Mouse (Mus musculus) A20 (cell line): ENCODE measurements around the gene Pcdh7.

Experiments used
- DNase-seq: peaks from one replicate; pipeline ENCODE4 v3.0.0-alpha.2; 2011; ENCODE audit warnings: low read depth, low spot score

The Pcdh7 gene

GRCm38 (mm10) chr5:57745879-57746278 is 28.1 kb downstream of the Pcdh7 start:
- no peak for DNase-seq

GRCm38 (mm10) chr5:57750320-57750719 is 32.6 kb downstream of the Pcdh7 start:
- no peak for DNase-seq

GRCm38 (mm10) chr5:57755791-57756190 is 38.0 kb downstream of the Pcdh7 start:
- DNase-seq = no peak

- no peak for DNase-seq
Measured at GRCm38 (mm10) chr5:57756726-57757424, 39.1 kb downstream of the Pcdh7 start.

GRCm38 (mm10) chr5:57757436-57757898 is 39.7 kb downstream of the Pcdh7 start:
- DNase-seq = no peak

- no peak for DNase-seq
Measured at GRCm38 (mm10) chr5:57758968-57759367, 41.2 kb downstream of the Pcdh7 start.

- DNase-seq = no peak
Measured at GRCm38 (mm10) chr5:57760069-57761063, 42.6 kb downstream of the Pcdh7 start.

GRCm38 (mm10) chr5:57765356-57765755 is 47.6 kb downstream of the Pcdh7 start:
- DNase-seq = no peak

GRCm38 (mm10) chr5:57767346-57767745 is 49.6 kb downstream of the Pcdh7 start:
- DNase-seq = no peak

GRCm38 (mm10) chr5:57768469-57769022 is 50.8 kb downstream of the Pcdh7 start:
- no peak for DNase-seq

- no peak for DNase-seq
Measured at GRCm38 (mm10) chr5:57769644-57770043, 51.9 kb downstream of the Pcdh7 start.

- no peak for DNase-seq
Measured at GRCm38 (mm10) chr5:57770364-57770763, 52.6 kb downstream of the Pcdh7 start.

GRCm38 (mm10) chr5:57771122-57771521 is 53.4 kb downstream of the Pcdh7 start:
- DNase-seq = no peak

GRCm38 (mm10) chr5:57772711-57773110 is 54.9 kb downstream of the Pcdh7 start:
- no peak for DNase-seq

GRCm38 (mm10) chr5:57774496-57774895 is 56.7 kb downstream of the Pcdh7 start:
- DNase-seq = no peak

- DNase-seq = no peak
Measured at GRCm38 (mm10) chr5:57778093-57778492, 60.3 kb downstream of the Pcdh7 start.

GRCm38 (mm10) chr5:57779951-57780350 is 62.2 kb downstream of the Pcdh7 start:
- no peak for DNase-seq

GRCm38 (mm10) chr5:57780574-57780973 is 62.8 kb downstream of the Pcdh7 start:
- no peak for DNase-seq

- DNase-seq = no peak
Measured at GRCm38 (mm10) chr5:57781950-57782349, 64.2 kb downstream of the Pcdh7 start.

GRCm38 (mm10) chr5:57782546-57782945 is 64.8 kb downstream of the Pcdh7 start:
- no peak for DNase-seq

GRCm38 (mm10) chr5:57788775-57789509 is 71.2 kb downstream of the Pcdh7 start:
- DNase-seq = no peak
